Mouse (Mus musculus) forebrain, embryonic 11.5 days (tissue): ENCODE results near the gene Dcst2. TPM values are rescaled to one million over a fixed set of nuclear protein-coding genes. Genes with fewer than 3 reads are reported as not detected.

Experiments
- ATAC-seq: fragments of 200-750 bp; cut with Nextera tagmentation; replicated peaks from 2 replicates; pipeline ENCODE4 v1.8.0; 2017; ENCODE audit warnings: moderate TSS enrichment; ENCODE audit not compliant: low FRiP score
- DNase-seq: peaks from one replicate; pipeline ENCODE4 v3.0.0-alpha.2; 2017; ENCODE audit warnings: low spot score
- H3K27ac ChIP-seq: fragments of 300-500 bp; sonication (generic); 2 replicates; pipeline ENCODE4 v1.5.1; 2014; ENCODE audit warnings: low read depth, low read length
- H3K27me3 ChIP-seq: fragments of 300-500 bp; sonication (generic); 2 replicates; pipeline ENCODE4 v1.6.1; 2014; ENCODE audit warnings: mild to moderate bottlenecking, low read length, mixed read lengths; ENCODE audit not compliant: control insufficient read depth, insufficient read depth
- H3K36me3 ChIP-seq: fragments of 300-500 bp; sonication (generic); 2 replicates; pipeline ENCODE4 v1.6.1; 2014; ENCODE audit warnings: mild to moderate bottlenecking, low read length, moderate library complexity, mixed read lengths; ENCODE audit not compliant: control insufficient read depth, insufficient read depth
- H3K4me1 ChIP-seq: fragments of 300-500 bp; sonication (generic); replicated peaks from 2 replicates; pipeline ENCODE4 v1.6.1; 2014; ENCODE audit warnings: low read length, mixed read lengths; ENCODE audit not compliant: control insufficient read depth, insufficient read depth
- H3K4me2 ChIP-seq: fragments of 300-500 bp; sonication (generic); 2 replicates; pipeline ENCODE4 v1.6.1; 2014; ENCODE audit warnings: low read depth, mild to moderate bottlenecking, low read length, moderate library complexity, mixed read lengths; ENCODE audit not compliant: severe bottlenecking
- H3K4me3 ChIP-seq: fragments of 300-500 bp; sonication (generic); 2 replicates; pipeline ENCODE4 v1.5.1; 2014; ENCODE audit warnings: low read depth, low read length
- H3K9ac ChIP-seq: fragments of 300-500 bp; sonication (generic); 2 replicates; pipeline ENCODE4 v1.6.1; 2014; ENCODE audit warnings: low read length
- H3K9me3 ChIP-seq: fragments of 300-500 bp; sonication (generic); 2 replicates; pipeline ENCODE4 v1.6.1; 2016; ENCODE audit warnings: low read length, mixed read lengths; ENCODE audit not compliant: control insufficient read depth
- WGBS: fragments of 180-500 bp; shearing (Covaris S2); extraction: QIAGEN DNeasy Blood & Tissue Kit; methylation state at CpG from one replicate; pipeline ENCODE4 v1.1.7; 2014; 5-methylcytosine and 5-hydroxymethylcytosine counted together
- polyA plus RNA-seq: library from polyadenylated mRNA; unstranded; fragments of >200 nt; fragmentation: Nextera tagmentation; extraction: Ambion mirVana; gene quantifications from 2 replicates; pipeline ENCODE4 v1.2.1, GENCODE M21; 2014

Gene Dcst2
- polyA plus RNA-seq, 1 experiment from 2014 or later: 0.13 TPM

GRCm38 (mm10) chr3:89392871-89393311 is 31.1 kb downstream of the Dcst2 start:
- H3K4me3 ChIP-seq: peak overlapping the region; percentile 48
- ATAC-seq (no peak), DNase-seq (no peak)
- no peaks in the 10 kb centered on the region for H3K36me3 ChIP-seq
- H3K4me1 ChIP-seq: peaks cover 36% of the 10 kb centered on the region
- 0% methylated on average over 20 of the region's 24 CpGs for WGBS
- H3K9ac ChIP-seq: peak overlapping the region; percentile 65
- H3K27ac ChIP-seq: no peak overlapping the region
- peaks cover 2% of the 10 kb centered on the region for H3K27me3 ChIP-seq
- H3K4me2 ChIP-seq: peak overlapping the region; percentile 99
- H3K9me3 ChIP-seq: no peaks in the 10 kb centered on the region

DNA sequence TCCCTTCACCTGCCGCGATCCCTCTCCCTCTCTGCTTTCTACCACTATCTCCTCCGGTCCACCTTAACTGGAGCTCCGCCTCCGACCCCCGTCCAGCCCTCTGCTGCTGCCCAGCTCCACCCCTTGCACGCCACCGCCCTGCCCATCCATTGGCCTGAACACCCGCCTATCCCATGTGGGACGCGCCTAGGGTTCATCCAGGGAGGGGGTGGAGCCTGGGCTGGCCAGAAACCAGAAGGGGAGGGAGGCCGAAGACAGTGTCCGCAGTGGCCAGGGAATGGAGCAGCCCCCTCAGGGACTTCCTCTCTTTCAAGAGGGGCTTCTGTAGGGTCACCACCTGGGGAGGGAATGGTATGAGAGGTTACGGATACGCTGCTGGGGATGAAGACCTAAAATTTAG is 31.8 kb downstream of the Dcst2 start:
- peak overlapping the region; percentile 55 for H3K9ac ChIP-seq

GRCm38 (mm10) chr3:89394006-89394893 is 32.5 kb downstream of the Dcst2 start, which contains the start of gene Zbtb7b:
Zbtb7b (minus strand) TSS chr3:89394776.
- DNase-seq: peak; percentile 81
- WGBS: under 1% methylated on average over 41 of the region's 42 CpGs
- H3K9me3 ChIP-seq: no peaks in the 10 kb centered on the region
- peak within 1 kb of the TSS; percentile 55 for H3K9ac ChIP-seq
- peak; percentile 59 for ATAC-seq
- peak within 1 kb of the TSS; percentile 71 for H3K27ac ChIP-seq
- H3K27me3 ChIP-seq: peaks cover 2% of the 10 kb centered on the region
- H3K4me3 ChIP-seq: peak within 1 kb of the TSS; percentile 48
- H3K36me3 ChIP-seq: no peaks in the 10 kb centered on the region
- H3K4me1 ChIP-seq: peaks cover 36% of the 10 kb centered on the region
- H3K4me2 ChIP-seq: peak within 1 kb of the TSS; percentile 99

More for the DNA sequence above, 31.8 kb downstream of the Dcst2 start:
- Histone ChIP-seq H3K27me3 (peaks cover 2% of the 10 kb centered on the region), H3K27ac (peak overlapping the region; percentile 71), H3K4me1 (peaks cover 36% of the 10 kb centered on the region), H3K36me3 (no peaks in the 10 kb centered on the region), H3K9me3 (no peaks in the 10 kb centered on the region), H3K4me3 (peak overlapping the region; percentile 48), H3K4me2 (peak overlapping the region; percentile 99)
- under 1% methylated on average over 15 of the region's 15 CpGs for WGBS
- DNase-seq: peak; percentile 98
- ATAC-seq: peak; percentile 94

DNA sequence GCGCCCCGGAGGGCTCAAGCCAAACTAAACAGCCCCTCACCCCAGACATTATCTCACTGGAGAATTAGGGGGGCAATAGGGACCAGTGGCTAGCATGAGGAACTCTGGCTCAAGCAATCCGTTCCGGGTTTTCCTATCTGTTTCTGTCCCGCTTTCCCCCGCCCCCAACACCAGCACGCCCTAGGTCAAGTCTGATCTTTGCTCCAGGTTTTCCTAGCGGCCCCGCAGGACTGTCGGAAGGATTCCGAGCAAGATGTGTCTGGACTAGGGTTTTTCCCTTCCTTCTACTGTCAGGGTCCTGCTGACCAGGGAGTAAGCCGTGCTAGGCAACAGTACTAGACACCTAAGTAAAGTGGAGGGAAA is 33.1 kb downstream of the Dcst2 start:
- H3K4me3 ChIP-seq: peak overlapping the region; percentile 48
- peaks cover 2% of the 10 kb centered on the region for H3K27me3 ChIP-seq
- DNase-seq: peak; percentile 90
- WGBS: 0% methylated on average over 12 of the region's 12 CpGs
- H3K4me1 ChIP-seq: peaks cover 36% of the 10 kb centered on the region
- H3K27ac ChIP-seq: no peak overlapping the region
- no peaks in the 10 kb centered on the region for H3K36me3 ChIP-seq
- H3K4me2 ChIP-seq: peak overlapping the region; percentile 99
- H3K9me3 ChIP-seq: no peaks in the 10 kb centered on the region
- H3K9ac ChIP-seq: peak overlapping the region; percentile 30; the same call in 1 of the 2 replicates
- no peak; the same call in 1 of the 2 replicates for ATAC-seq

GRCm38 (mm10) chr3:89395419-89395805 is 33.6 kb downstream of the Dcst2 start:
- no peak for DNase-seq
- Histone ChIP-seq H3K27me3 (peaks cover 2% of the 10 kb centered on the region), H3K4me3 (peak overlapping the region; percentile 48), H3K4me2 (peak overlapping the region; percentile 99), H3K9ac (peak overlapping the region; percentile 30; the same call in 1 of the 2 replicates), H3K9me3 (no peaks in the 10 kb centered on the region), H3K4me1 (peaks cover 36% of the 10 kb centered on the region), H3K27ac (no peak overlapping the region), H3K36me3 (no peaks in the 10 kb centered on the region)
- 1% methylated on average over 10 of the region's 10 CpGs for WGBS
- no peak for ATAC-seq

DNA sequence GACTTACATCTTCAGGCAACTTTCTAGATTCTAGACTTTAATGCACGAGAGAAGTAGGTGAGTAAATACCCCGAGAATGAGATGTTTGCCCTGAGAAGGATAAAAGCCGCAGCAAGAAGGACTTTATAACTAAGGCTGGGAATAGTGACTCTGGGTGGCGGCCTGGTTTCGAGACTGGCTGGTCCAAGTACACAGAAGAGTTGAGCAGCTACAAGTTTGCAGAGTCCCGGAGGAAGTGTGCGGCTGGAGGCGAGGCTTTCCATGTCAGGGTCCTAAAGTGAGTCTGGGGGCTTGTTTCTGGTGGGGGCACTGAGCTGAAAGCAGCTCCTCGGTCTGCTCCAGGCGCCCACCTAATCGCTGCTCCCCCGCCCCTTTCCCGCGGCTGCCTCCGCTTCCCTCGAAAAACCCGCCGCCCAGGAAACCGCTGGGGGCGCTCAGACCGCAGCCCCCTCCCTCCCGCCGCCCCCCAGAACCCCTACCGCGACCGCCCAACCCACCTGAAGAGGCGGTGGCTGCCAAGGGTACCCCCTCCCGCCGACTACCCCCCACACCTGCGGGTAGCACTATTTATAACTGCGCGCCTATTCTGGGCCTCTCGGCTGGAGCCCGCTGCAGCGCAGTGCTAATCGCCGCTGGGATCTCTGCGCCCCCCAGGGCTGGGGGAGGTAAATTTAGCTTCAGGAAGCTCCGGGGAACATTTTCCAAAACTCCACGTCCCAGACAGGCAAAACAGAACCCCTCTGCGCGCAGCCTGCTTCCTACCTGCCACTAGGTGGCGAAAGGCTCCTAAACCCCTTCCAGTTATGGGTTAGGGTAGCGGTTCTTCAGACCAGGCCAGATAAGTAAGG is 34.3 kb downstream of the Dcst2 start:
- no peaks in the 10 kb centered on the region for H3K9me3 ChIP-seq
- no peaks in the 10 kb centered on the region for H3K36me3 ChIP-seq
- peaks cover 32% of the 10 kb centered on the region for H3K4me1 ChIP-seq
- peak overlapping the region; percentile 48 for H3K4me3 ChIP-seq
- H3K27me3 ChIP-seq: peaks cover under 1% of the 10 kb centered on the region
- no peak overlapping the region for H3K27ac ChIP-seq
- peak overlapping the region; percentile 65 for H3K9ac ChIP-seq
- ATAC-seq (no peak), DNase-seq (peak; percentile 84)
- peak overlapping the region; percentile 99 for H3K4me2 ChIP-seq
- under 1% methylated on average over 44 of the region's 44 CpGs for WGBS

DNA sequence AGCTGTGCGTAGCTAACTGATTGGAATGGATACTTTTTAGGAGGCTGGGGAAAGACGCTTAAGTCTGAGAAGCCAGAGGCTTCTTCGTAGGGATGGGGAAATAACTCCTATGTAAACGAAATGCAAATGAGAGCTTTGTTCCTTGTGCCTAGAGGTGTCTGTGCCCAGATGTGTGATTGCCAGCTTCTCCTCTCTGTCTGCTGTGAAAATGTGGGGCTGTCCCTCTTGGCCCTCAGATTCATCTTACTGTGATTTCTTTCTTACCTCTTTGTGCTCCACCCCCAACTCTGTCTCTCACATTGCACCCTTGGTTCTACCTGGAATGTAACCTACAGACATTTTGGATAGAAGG is 34.9 kb downstream of the Dcst2 start:
- no peaks in the 10 kb centered on the region for H3K36me3 ChIP-seq
- peak overlapping the region; percentile 99; the same call in 1 of the 2 replicates for H3K4me2 ChIP-seq
- no peaks in the 10 kb centered on the region for H3K9me3 ChIP-seq
- no peak overlapping the region for H3K27ac ChIP-seq
- H3K9ac ChIP-seq: no peak overlapping the region; the same call in 1 of the 2 replicates
- H3K27me3 ChIP-seq: no peaks in the 10 kb centered on the region; the same call in 1 of the 2 replicates
- ATAC-seq (no peak), DNase-seq (no peak)
- H3K4me1 ChIP-seq: peaks cover 28% of the 10 kb centered on the region
- WGBS: 1% methylated on average over 4 of the region's 4 CpGs
- peak overlapping the region; percentile 48; the same call in 1 of the 2 replicates for H3K4me3 ChIP-seq

- no peaks in the 10 kb centered on the region for H3K36me3 ChIP-seq
- H3K9ac ChIP-seq: no peak overlapping the region
- H3K4me1 ChIP-seq: no peaks in the 10 kb centered on the region; the same call in 1 of the 2 replicates
- no peak overlapping the region for H3K4me3 ChIP-seq
- no peaks in the 10 kb centered on the region for H3K9me3 ChIP-seq
- no peak overlapping the region for H3K27ac ChIP-seq
- no peak overlapping the region for H3K4me2 ChIP-seq
- ATAC-seq: no peak
- no peaks in the 10 kb centered on the region for H3K27me3 ChIP-seq
- 89% methylated on average over 7 of the region's 7 CpGs for WGBS
- DNase-seq: no peak
Observed at GRCm38 (mm10) chr3:89401329-89401728, 39.6 kb downstream of the Dcst2 start.
